Mouse (Mus musculus) retina, postnatal 7 days (tissue): ENCODE data around the gene Tex14.
"Not testable (repeated sequence)": the region's sequence is repeated elsewhere in the genome, so short reads cannot be mapped to it uniquely, and the experiment has no call there.

Experiments used
- DNase-seq: peaks from one replicate; pipeline ENCODE4 v3.0.0-alpha.2; 2012; ENCODE audit warnings: low read depth, low spot score

The Tex14 gene

GRCm38 (mm10) chr11:87404876-87405275 is at the start of gene Tex14, which contains the start of gene Rad51c:
Tex14 (plus strand) TSS chr11:87405065.
Rad51c (minus strand) TSS chr11:87404954.
- DNase-seq: no peak

- no peak for DNase-seq
These were observed 47.3 kb upstream of the Tex14 start for GRCm38 (mm10) chr11:87357317-87358300.

GRCm38 (mm10) chr11:87358331-87359261 is 46.3 kb upstream of the Tex14 start, which contains the start of gene Ppm1e:
Ppm1e (minus strand) TSS chr11:87359023.
- DNase-seq: peak; percentile 78

- DNase-seq: no peak
These were observed 45.6 kb upstream of the Tex14 start for GRCm38 (mm10) chr11:87359262-87359612.

GRCm38 (mm10) chr11:87365120-87365519 is 39.7 kb upstream of the Tex14 start:
- DNase-seq: no peak

DNA sequence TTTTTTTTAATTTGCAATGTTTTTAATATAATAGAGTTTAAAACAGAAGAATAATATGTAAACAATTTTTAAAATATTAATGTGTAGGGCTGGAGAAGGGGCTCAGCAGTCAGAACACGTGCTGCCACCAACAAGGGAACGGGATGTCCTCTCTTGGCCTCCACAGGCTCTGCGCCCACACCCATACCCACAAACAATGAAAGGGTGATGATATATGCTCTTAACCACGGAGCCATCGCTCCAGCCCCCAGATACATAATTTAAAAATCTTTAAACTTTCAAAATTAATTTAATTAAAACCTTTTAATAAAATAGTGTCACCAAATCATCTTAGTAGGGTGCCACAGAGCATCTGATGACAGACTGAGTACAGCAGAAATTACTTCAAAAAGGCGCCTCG is 37.8 kb upstream of the Tex14 start:
- DNase-seq: no peak

GRCm38 (mm10) chr11:87367865-87368580 is 36.8 kb upstream of the Tex14 start:
- no peak for DNase-seq

DNA sequence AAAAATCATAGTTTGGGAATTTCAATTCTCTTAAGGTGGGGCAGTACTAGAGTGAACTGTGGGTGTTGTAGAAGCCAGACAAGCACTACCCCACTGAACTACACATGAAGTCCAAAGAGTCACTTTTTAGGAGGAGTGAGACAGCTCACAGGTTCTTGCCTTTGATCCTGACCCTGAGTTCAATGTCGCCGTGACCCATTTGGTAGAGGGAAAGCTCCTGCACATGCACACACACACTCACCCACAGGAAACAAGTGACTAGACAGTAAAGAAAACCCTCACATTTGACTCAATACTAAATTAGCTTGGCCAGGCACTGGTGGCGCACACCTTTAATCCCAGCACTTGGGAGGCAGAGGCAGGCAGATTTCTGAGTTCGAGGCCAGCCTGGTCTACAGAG is 20.3 kb upstream of the Tex14 start:
- DNase-seq: no peak

DNA sequence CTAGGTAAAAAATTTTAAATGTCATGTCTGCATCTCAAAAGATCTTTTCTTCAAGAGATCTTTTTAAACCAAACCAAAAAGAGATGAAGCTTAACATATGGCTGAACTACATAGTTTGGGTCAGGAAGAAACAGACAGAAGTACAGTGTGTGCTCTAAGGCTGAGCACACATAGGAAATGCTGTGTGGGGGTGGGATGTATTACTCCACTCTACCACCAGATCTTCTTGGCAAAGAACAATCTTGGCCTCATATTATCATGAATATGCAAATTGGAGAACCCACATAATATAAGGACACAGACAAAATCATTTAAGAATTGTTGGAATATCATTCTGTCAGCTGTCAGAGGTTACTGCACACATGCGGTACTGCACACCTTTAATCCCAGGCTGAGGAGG is 19.2 kb upstream of the Tex14 start:
- DNase-seq: no peak

DNA sequence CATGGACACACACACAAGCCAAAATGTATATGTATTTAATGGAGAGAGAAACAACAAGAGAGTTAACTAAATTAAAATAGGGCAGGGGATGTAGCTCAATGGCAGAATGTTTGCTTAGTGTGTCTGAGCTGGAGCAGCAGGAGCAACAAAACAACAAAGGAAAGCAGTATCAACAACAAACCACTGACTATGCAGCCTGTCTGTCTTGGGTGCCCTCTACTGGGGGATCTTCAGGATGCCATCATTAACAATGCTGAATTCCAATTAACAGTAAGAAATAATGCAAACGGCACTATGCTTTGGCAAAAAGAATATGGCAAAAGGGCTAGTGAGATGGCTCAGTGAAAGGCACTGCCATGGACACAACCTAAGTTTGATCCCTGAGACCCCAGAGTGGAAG is 11.0 kb upstream of the Tex14 start:
- peak; percentile 25 for DNase-seq

DNA sequence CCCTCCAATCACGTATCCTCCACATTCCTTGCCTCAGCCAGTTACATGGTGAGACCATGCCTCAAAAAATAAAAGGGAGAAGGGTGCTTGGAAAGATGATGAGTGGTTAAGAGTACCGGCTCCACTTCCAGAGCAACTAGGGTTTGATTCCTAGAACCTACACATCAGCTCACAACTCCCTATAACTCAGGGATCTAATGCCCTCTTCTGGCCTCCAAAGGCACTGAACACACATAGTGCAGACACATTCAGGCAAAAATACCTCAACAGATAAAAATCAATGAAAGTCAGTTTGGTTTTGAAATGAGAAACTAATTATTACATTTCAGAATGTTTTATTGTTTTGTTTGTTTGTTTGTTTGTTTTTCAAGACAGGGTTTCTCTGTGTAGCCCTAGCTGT is 6.5 kb upstream of the Tex14 start:
- no peak for DNase-seq

GRCm38 (mm10) chr11:87404111-87404853 is 583 bp upstream of the Tex14 start:
- peak; percentile 91 for DNase-seq

- DNase-seq: not testable (repeated sequence)
These were observed 8.5 kb downstream of the Tex14 start for GRCm38 (mm10) chr11:87413412-87413811.

DNA sequence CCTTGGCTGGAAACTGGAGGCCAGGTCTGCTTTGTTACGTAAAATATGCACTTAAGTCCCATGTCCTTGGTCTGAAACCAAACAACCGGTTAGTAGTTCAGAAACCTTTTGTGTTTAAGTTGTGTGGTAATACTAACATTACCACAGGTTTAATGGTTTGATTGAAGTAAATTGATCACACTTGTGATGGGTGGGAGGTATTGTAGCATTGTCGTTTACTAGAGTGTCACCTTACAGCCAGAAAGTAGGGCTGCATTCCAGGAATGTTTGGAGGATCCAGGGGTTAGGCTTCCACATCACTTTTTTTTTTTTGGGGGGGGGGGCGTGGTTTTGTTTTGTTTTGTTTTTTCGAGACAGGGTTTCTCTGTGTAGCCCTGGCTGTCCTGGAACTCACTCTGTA is 11.3 kb downstream of the Tex14 start:
- DNase-seq: no peak

DNA sequence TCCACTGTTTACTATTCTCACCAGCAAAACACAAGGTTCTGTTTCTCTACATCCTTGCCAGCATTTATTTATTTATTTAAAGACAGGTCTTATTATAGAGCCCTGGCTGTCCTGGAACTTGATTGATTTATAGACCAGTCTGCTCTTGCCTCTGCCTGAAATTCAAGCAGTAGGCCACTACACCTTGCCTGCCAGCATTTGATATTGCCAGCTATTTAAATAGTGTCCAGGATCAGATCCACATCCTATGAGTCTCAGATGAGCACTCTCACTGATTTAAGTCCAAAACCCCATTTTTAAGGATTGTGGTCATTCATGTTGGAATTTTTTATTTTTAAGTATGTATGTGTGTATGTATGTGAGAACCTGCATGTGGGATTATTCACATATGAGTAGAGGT is 16.0 kb downstream of the Tex14 start:
- no peak for DNase-seq

- DNase-seq: no peak
These were observed 16.9 kb downstream of the Tex14 start for GRCm38 (mm10) chr11:87421760-87422201.

- peak; percentile 86 for DNase-seq
These were observed 17.9 kb downstream of the Tex14 start for GRCm38 (mm10) chr11:87422511-87423340.

- peak; percentile 58 for DNase-seq
These were observed 18.9 kb downstream of the Tex14 start for GRCm38 (mm10) chr11:87423551-87424325.

GRCm38 (mm10) chr11:87426121-87426449 is 21.2 kb downstream of the Tex14 start:
- DNase-seq: no peak
